Mouse (Mus musculus) kidney, postnatal 0 days (tissue): ENCODE results near the gene Evi2b. TPM values are rescaled to one million over a fixed set of nuclear protein-coding genes. Genes with fewer than 3 reads are reported as not detected.
A peak's percentile ranks its signal among the peaks of the same experiment; 100 is the strongest.

Experiments used
- ATAC-seq: fragments of 200-750 bp; cut with Nextera tagmentation; replicated peaks from 2 replicates; pipeline ENCODE4 v1.8.0; 2017; ENCODE audit warnings: low read depth, moderate number of reproducible peaks, moderate TSS enrichment, moderate library complexity; ENCODE audit not compliant: low FRiP score
- DNase-seq: peaks from one replicate; pipeline ENCODE4 v3.0.0-alpha.2; 2016; ENCODE audit warnings: low spot score
- H3K27ac ChIP-seq: fragments of 300-500 bp; sonication (generic); 2 replicates; pipeline ENCODE4 v1.5.1; 2014; ENCODE audit warnings: mild to moderate bottlenecking
- H3K27me3 ChIP-seq: fragments of 300-500 bp; sonication (generic); 2 replicates; pipeline ENCODE4 v1.6.1; 2014; ENCODE audit warnings: low read length, mixed read lengths; ENCODE audit not compliant: insufficient read depth
- H3K36me3 ChIP-seq: fragments of 300-500 bp; sonication (generic); 2 replicates; pipeline ENCODE4 v1.6.1; 2014; ENCODE audit warnings: low read length, mixed read lengths; ENCODE audit not compliant: insufficient read depth
- H3K4me1 ChIP-seq: fragments of 300-500 bp; sonication (generic); replicated peaks from 2 replicates; pipeline ENCODE4 v1.6.1; 2014; ENCODE audit warnings: antibody characterized with exemption, low read length, mixed read lengths; ENCODE audit not compliant: insufficient read depth
- H3K4me2 ChIP-seq: fragments of 300-500 bp; sonication (generic); 2 replicates; pipeline ENCODE4 v1.6.1; 2014; ENCODE audit warnings: mild to moderate bottlenecking, low read length, moderate library complexity, mixed read lengths
- H3K4me3 ChIP-seq: fragments of 300-500 bp; sonication (generic); replicated peaks from 2 replicates; pipeline ENCODE4 v1.5.1; 2014; ENCODE audit warnings: low read depth, low read length
- H3K9ac ChIP-seq: fragments of 300-500 bp; sonication (generic); 2 replicates; pipeline ENCODE4 v1.6.1; 2014; ENCODE audit warnings: low read depth, low read length
- H3K9me3 ChIP-seq: fragments of 300-500 bp; sonication (generic); replicated peaks from 2 replicates; pipeline ENCODE4 v1.6.1; 2016; ENCODE audit warnings: low read length, inconsistent platforms, mixed read lengths
- CTCF ChIP-seq: IDR thresholded peaks from 2 replicates; pipeline ENCODE4 v1.5.1; 2016; ENCODE audit warnings: antibody characterized with exemption, low read depth, mild to moderate bottlenecking, moderate library complexity
- WGBS: fragments of 180-500 bp; shearing (Covaris S2); extraction: QIAGEN DNeasy Blood & Tissue Kit; methylation state at CpG from one replicate; pipeline ENCODE4 v1.1.7; 2014; 5-methylcytosine and 5-hydroxymethylcytosine counted together
- polyA plus RNA-seq: library from polyadenylated mRNA; unstranded; fragments of >200 nt; fragmentation: Nextera tagmentation; extraction: Ambion mirVana; gene quantifications from 2 replicates; pipeline ENCODE4 v1.2.1, GENCODE M21; 2015

The Evi2b gene
- polyA plus RNA-seq, 1 experiment from 2014 or later = 0.82 TPM

GRCm38 (mm10) chr11:79530774-79531173, 7.2 kb upstream of the Evi2b start:
- no peak for TF ChIP-seq CTCF
- ATAC-seq (no peak), DNase-seq (no peak)
- no peaks in the 10 kb centered on the region for H3K27me3 ChIP-seq
- H3K4me3 ChIP-seq = no peak overlapping the region
- no peak overlapping the region for H3K9ac ChIP-seq
- H3K27ac ChIP-seq = no peak overlapping the region
- no peak overlapping the region for H3K4me2 ChIP-seq
- WGBS = 84% methylated on average over 11 of the region's 11 CpGs
- H3K36me3 ChIP-seq = peaks cover 19% of the 10 kb centered on the region; the same call in 1 of the 2 replicates
- no peaks in the 10 kb centered on the region for H3K9me3 ChIP-seq
- H3K4me1 ChIP-seq = 0 out of 2 replicates have a peak, but pooled peaks cover 4% of the 10 kb centered on the region

- no peak within 1 kb of the TSS for H3K27ac ChIP-seq
- H3K4me1 ChIP-seq = 0 out of 2 replicates have a peak, but pooled peaks cover 4% of the 10 kb centered on the region
- no peak for ATAC-seq
- no peak for TF ChIP-seq CTCF
- no peaks in the 10 kb centered on the region for H3K27me3 ChIP-seq
- H3K9ac ChIP-seq = no peak within 1 kb of the TSS
- DNase-seq = no peak
- WGBS = 85% methylated on average over 7 of the region's 7 CpGs
- H3K9me3 ChIP-seq = no peaks in the 10 kb centered on the region
- H3K4me3 ChIP-seq = no peak within 1 kb of the TSS
- H3K4me2 ChIP-seq = no peak within 1 kb of the TSS
- H3K36me3 ChIP-seq = peaks cover 19% of the 10 kb centered on the region; the same call in 1 of the 2 replicates
Observed at GRCm38 (mm10) chr11:79530333-79530761, 6.8 kb upstream of the Evi2b start, which contains the start of the genes Evi2 and Evi2a. Evi2 (minus strand) TSS chr11:79530589. Evi2a (minus strand) TSS chr11:79530609.

- Histone ChIP-seq H3K36me3 (peaks cover 19% of the 10 kb centered on the region; the same call in 1 of the 2 replicates), H3K27me3 (no peaks in the 10 kb centered on the region), H3K9me3 (no peaks in the 10 kb centered on the region), H3K27ac (no peak overlapping the region), H3K4me1 (0 out of 2 replicates have a peak, but pooled peaks cover 4% of the 10 kb centered on the region), H3K4me3 (no peak overlapping the region), H3K4me2 (no peak overlapping the region), H3K9ac (no peak overlapping the region)
- 90% methylated on average over 2 of the region's 2 CpGs for WGBS
- TF ChIP-seq CTCF = no peak
- ATAC-seq (no peak), DNase-seq (no peak)
Observed at GRCm38 (mm10) chr11:79529736-79530135, 6.2 kb upstream of the Evi2b start.

GRCm38 (mm10) chr11:79529226-79529625, 5.7 kb upstream of the Evi2b start:
- Histone ChIP-seq H3K4me2 (no peak overlapping the region), H3K36me3 (peaks cover 19% of the 10 kb centered on the region; the same call in 1 of the 2 replicates), H3K27ac (no peak overlapping the region), H3K27me3 (no peaks in the 10 kb centered on the region), H3K9me3 (no peaks in the 10 kb centered on the region), H3K9ac (no peak overlapping the region), H3K4me1 (0 out of 2 replicates have a peak, but pooled peaks cover 4% of the 10 kb centered on the region), H3K4me3 (no peak overlapping the region)
- ATAC-seq (no peak), DNase-seq (no peak)
- TF ChIP-seq CTCF = no peak
- WGBS = 90% methylated on average over 6 of the region's 6 CpGs

- ATAC-seq (no peak), DNase-seq (no peak)
- Histone ChIP-seq H3K36me3 (peaks cover 19% of the 10 kb centered on the region; the same call in 1 of the 2 replicates), H3K9me3 (no peaks in the 10 kb centered on the region), H3K4me3 (no peak overlapping the region), H3K9ac (no peak overlapping the region), H3K27ac (no peak overlapping the region), H3K4me1 (0 out of 2 replicates have a peak, but pooled peaks cover 4% of the 10 kb centered on the region), H3K27me3 (no peaks in the 10 kb centered on the region), H3K4me2 (no peak overlapping the region)
- WGBS = 89% methylated on average over 3 of the region's 3 CpGs
- TF ChIP-seq CTCF = no peak
Observed at GRCm38 (mm10) chr11:79528601-79529000, 5.0 kb upstream of the Evi2b start.

- Histone ChIP-seq H3K4me1 (0 out of 2 replicates have a peak, but pooled peaks cover 4% of the 10 kb centered on the region), H3K27ac (peak overlapping the region; percentile 60; the same call in 1 of the 2 replicates), H3K27me3 (no peaks in the 10 kb centered on the region), H3K4me3 (no peak overlapping the region), H3K4me2 (no peak overlapping the region), H3K36me3 (peaks cover 12% of the 10 kb centered on the region; the same call in 1 of the 2 replicates), H3K9me3 (no peaks in the 10 kb centered on the region), H3K9ac (no peak overlapping the region)
- ATAC-seq (no peak), DNase-seq (no peak)
- TF ChIP-seq CTCF = no peak
- WGBS = 88% methylated on average over 5 of the region's 5 CpGs
Observed at GRCm38 (mm10) chr11:79527739-79528384, 4.3 kb upstream of the Evi2b start.
